Mouse (Mus musculus) heart, embryonic 13.5 days (tissue): ENCODE data around the gene Anapc11. TPM values are rescaled to one million over a fixed set of nuclear protein-coding genes. Genes with fewer than 3 reads are reported as not detected.

Experiments
- ATAC-seq: fragments of 200-750 bp; cut with Nextera tagmentation; 2 replicates; pipeline ENCODE4 v1.8.0; 2017; ENCODE audit warnings: moderate TSS enrichment; ENCODE audit not compliant: insufficient number of reproducible peaks, low FRiP score, low TSS enrichment; ENCODE audit errors: extremely low read depth
- H3K27ac ChIP-seq: fragments of 300-500 bp; sonication (generic); replicated peaks from 2 replicates; pipeline ENCODE4 v1.5.1; 2015; ENCODE audit warnings: moderate library complexity, mild to moderate bottlenecking, inconsistent platforms
- H3K27me3 ChIP-seq: fragments of 300-500 bp; sonication (generic); replicated peaks from 2 replicates; pipeline ENCODE4 v1.6.1; 2015; ENCODE audit warnings: mild to moderate bottlenecking, inconsistent platforms
- H3K36me3 ChIP-seq: fragments of 300-500 bp; sonication (generic); 2 replicates; pipeline ENCODE4 v1.6.1; 2015; ENCODE audit warnings: mild to moderate bottlenecking, inconsistent platforms
- H3K4me1 ChIP-seq: fragments of 300-500 bp; sonication (generic); 2 replicates; pipeline ENCODE4 v1.6.1; 2015; ENCODE audit warnings: inconsistent platforms
- H3K4me2 ChIP-seq: fragments of 300-500 bp; sonication (generic); 2 replicates; pipeline ENCODE4 v1.6.1; 2015; ENCODE audit warnings: inconsistent platforms, mild to moderate bottlenecking, moderate library complexity
- H3K4me3 ChIP-seq: fragments of 300-500 bp; sonication (generic); 2 replicates; pipeline ENCODE4 v1.5.1; 2015; ENCODE audit warnings: moderate library complexity, mild to moderate bottlenecking, inconsistent platforms
- H3K9ac ChIP-seq: fragments of 300-500 bp; sonication (generic); 2 replicates; pipeline ENCODE4 v1.6.1; 2015; ENCODE audit warnings: inconsistent platforms, mild to moderate bottlenecking, moderate library complexity
- H3K9me3 ChIP-seq: fragments of 300-500 bp; sonication (generic); 2 replicates; pipeline ENCODE4 v1.6.1; 2016; ENCODE audit warnings: inconsistent platforms
- WGBS: fragments of 180-500 bp; shearing (Covaris S2); methylation state at CpG from one replicate; pipeline ENCODE4 v1.1.7; 2015; ENCODE audit warnings: mixed read lengths; 5-methylcytosine and 5-hydroxymethylcytosine counted together
- polyA plus RNA-seq: library from polyadenylated mRNA; unstranded; fragments of >200 nt; fragmentation: Nextera tagmentation; extraction: Ambion mirVana; gene quantifications from 2 replicates; pipeline ENCODE4 v1.2.1, GENCODE M21; 2015

Gene Anapc11
- polyA plus RNA-seq, 1 experiment from 2014 or later = 174 TPM

DNA sequence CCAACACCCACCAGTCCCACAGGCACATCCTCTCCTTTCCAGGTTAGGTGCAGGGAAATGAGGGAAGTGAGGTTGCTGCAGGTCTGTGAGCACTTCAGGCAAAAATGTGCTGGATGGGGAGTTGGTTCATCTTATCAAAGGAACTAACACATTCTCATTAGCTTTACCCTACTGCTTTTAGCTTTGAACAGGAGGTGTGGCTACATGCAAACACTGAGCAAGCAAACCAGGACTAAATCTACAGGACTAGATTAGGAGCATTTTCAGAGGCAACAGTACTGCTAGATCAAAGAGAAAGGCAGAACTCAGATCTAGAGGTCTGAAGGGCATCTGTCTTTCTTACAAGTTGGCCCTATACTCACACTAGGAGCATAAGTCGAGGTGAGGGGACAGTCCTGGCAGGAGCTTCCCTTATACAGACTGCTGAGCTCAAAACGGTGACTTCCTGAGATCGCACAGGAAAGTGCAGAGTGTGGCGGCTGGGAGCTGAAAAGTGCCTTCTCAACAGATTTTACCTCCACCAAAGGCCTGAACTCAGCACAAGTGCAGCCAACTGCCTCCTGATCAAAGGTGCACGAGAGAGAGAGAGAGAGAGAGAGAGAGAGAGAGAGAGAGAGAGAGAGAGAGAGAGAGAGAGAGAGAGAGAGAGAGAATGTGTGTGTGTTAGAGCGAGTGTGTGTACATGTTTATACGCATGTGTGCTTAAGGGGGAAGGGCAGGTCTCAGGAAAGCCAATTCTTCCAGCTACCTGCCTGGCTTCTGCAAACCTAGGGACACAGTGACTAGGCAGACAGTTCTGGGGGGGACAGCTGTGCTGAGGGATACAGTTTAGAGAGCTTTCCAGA lies 32.9 kb downstream of the Anapc11 start:
- peak overlapping the region; percentile 93 for H3K4me3 ChIP-seq
- H3K27me3 ChIP-seq = no peaks in the 10 kb centered on the region
- WGBS = 30% methylated on average over 7 of the region's 7 CpGs
- peak overlapping the region; percentile 97 for H3K9ac ChIP-seq
- ATAC-seq = no peak
- no peaks in the 10 kb centered on the region for H3K9me3 ChIP-seq
- H3K4me1 ChIP-seq = peaks cover 44% of the 10 kb centered on the region
- peak overlapping the region; percentile 76 for H3K4me2 ChIP-seq
- peak overlapping the region; percentile 91 for H3K27ac ChIP-seq
- H3K36me3 ChIP-seq = peaks cover 30% of the 10 kb centered on the region

DNA sequence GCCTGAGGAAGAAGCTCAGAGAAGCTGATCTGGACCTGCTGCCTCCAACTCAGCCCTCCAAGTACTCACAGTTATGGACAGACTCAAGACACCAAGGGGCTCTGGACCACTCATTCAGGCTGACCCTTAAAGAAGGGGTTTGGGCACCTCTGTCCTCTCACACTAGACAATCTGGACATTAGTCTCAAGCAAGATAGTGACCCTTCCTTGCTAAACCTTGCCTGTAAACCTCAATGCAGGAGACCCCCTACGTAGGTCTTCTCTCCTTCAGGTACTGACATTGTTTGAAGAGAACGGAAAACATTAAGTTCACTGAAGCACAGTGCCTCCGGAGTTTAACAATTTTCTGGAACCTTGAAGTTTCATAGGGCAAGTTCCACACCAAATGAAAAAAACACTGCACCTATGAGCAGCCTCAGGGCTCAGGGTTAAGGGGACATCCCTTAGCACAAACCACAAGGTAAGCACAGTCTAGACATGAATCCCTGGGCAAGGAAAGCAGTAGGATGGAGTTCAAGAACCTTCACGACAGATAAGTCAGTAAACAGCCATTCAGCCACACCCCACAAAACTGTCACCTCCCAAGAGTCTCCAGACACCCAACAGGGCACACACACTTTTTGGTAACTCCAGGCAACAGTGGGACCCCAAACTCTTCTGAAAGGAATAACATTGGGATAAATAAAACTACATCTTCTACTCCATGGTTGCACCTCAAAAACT lies 33.7 kb downstream of the Anapc11 start:
- ATAC-seq = no peak
- Histone ChIP-seq H3K9me3 (no peaks in the 10 kb centered on the region), H3K4me3 (peak overlapping the region; percentile 93), H3K4me1 (peaks cover 44% of the 10 kb centered on the region), H3K27ac (peak overlapping the region; percentile 91), H3K27me3 (no peaks in the 10 kb centered on the region), H3K9ac (peak overlapping the region; percentile 97), H3K36me3 (peaks cover 26% of the 10 kb centered on the region), H3K4me2 (peak overlapping the region; percentile 76)
- 54% methylated on average over 4 of the region's 4 CpGs for WGBS

DNA sequence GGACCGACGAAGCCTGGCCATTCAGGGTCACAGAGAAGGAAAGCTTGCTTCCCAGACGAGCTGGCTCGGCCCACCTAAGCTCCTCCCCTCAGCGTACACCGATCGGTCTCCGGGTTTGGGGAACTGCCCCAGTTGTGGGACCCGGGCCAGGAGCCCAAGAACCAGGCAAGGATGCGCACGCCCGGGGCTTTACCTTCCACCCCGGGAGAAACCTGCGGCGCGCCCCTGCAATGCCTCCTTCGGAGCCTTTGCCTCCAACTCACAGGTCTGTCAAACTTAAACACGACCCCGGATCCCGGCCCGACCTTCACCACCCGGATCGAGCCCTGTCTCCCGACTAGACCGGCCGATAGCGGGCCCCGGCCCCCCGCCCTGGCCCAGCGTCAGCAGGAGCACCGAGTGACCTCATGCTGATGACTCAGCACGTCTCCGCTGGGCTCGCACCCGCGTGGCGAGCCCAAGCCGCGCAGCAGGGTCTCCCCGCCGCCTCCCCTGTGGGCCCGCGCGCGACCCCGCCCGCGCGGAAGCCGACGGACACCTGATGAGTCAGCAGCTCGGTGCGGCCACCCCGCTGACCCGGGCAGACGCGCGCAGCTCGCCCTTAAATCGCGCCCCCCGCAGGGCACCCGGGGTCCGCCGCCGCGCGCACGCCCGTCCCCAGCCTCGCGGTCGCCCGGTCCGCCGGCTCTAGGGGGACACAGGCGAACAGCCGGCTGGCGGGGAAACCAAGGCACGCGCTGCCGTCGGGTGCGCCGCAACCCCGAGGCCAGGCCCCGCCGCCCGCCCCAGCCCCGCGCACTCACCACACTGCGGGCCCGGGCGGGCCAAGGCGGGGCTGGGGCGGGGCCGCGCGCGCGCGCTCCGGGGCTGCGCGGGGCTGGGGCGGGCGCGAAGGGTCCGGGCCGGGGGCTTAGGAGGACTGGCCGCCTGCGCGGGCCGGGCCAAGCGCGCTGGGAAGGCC lies 34.6 kb downstream of the Anapc11 start:
- peak; percentile 67 for ATAC-seq
- Histone ChIP-seq H3K4me3 (peak overlapping the region; percentile 93), H3K36me3 (peaks cover 16% of the 10 kb centered on the region), H3K27me3 (no peaks in the 10 kb centered on the region), H3K9me3 (no peaks in the 10 kb centered on the region), H3K4me2 (peak overlapping the region; percentile 76), H3K9ac (peak overlapping the region; percentile 97), H3K27ac (peak overlapping the region; percentile 91), H3K4me1 (peaks cover 44% of the 10 kb centered on the region)
- WGBS = under 1% methylated on average over 91 of the region's 116 CpGs

DNA sequence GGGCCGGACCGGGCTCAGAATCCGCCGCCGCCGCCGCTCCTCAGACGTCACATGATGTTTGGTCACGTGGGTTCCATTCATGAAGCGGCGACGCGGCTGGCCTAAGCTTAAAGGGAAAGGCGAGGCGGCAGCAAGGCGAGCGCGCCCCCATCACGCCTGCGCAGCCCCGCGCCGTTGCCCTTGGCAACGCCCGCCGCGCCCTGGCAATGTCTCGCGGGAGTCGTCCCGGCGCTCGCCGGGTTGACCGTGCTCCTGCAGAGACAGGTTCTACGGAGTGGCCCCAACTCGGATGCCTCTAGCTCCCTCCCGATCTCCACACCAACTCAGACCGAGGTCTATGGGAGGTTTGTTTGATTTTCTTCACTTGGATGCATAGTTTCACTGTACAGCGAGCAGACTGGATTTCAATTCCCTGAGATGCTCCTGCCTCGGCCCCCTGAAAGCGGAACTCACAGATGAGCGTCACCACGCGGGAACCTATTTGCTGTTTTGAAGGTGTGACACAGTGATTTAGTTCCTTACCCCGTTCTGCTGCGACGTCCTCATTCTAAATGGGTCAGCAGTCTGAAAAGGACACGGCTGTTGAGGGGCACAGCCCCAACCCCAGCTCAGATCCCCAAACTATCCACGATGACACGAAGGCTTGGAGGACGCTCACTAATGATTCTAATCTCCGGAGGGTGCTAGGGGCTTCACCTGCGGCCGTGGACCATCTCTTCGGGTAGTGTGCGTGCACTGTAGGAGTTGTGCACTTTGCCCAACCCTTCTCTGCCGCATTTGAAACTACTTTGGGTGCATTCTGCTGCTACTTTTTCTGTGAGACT lies 35.5 kb downstream of the Anapc11 start, which contains the start of gene Mafg:
Mafg (minus strand) TSS at position 81 of the 824 bp plus-strand sequence.
- peak within 1 kb of the TSS; percentile 76 for H3K4me2 ChIP-seq
- peaks cover 44% of the 10 kb centered on the region for H3K4me1 ChIP-seq
- peak; percentile 82 for ATAC-seq
- peaks cover 10% of the 10 kb centered on the region for H3K36me3 ChIP-seq
- no peaks in the 10 kb centered on the region for H3K27me3 ChIP-seq
- 10% methylated on average over 58 of the region's 58 CpGs for WGBS
- H3K9ac ChIP-seq = peak within 1 kb of the TSS; percentile 97
- H3K4me3 ChIP-seq = peak within 1 kb of the TSS; percentile 93
- no peaks in the 10 kb centered on the region for H3K9me3 ChIP-seq
- peak within 1 kb of the TSS; percentile 91 for H3K27ac ChIP-seq

DNA sequence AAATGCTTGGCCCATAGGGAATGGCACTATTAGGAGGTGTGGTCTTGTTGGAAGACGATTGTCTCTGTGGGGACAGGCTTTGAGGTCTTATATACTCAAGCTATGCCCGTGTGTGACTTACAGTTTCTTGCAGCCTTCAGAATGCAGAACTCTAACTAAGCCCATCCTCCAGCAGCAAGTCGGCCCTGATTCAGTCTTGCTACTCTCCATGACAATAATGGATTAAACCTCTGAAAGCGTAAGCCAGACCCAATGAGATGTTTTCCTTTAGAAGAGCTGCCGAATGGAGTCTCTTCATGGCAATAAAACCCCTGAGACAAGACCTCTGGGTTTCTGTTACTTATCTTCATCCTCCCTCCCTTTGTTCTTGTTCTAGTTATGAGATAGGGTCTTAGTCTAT lies 36.6 kb downstream of the Anapc11 start:
- Histone ChIP-seq H3K9ac (no peak overlapping the region), H3K4me2 (peak overlapping the region; percentile 76; the same call in 1 of the 2 replicates), H3K27me3 (no peaks in the 10 kb centered on the region), H3K4me3 (peak overlapping the region; percentile 93), H3K9me3 (no peaks in the 10 kb centered on the region), H3K4me1 (peaks cover 33% of the 10 kb centered on the region), H3K27ac (no peak overlapping the region), H3K36me3 (no peaks in the 10 kb centered on the region)
- no peak for ATAC-seq
- WGBS = 82% methylated on average over 5 of the region's 5 CpGs

DNA sequence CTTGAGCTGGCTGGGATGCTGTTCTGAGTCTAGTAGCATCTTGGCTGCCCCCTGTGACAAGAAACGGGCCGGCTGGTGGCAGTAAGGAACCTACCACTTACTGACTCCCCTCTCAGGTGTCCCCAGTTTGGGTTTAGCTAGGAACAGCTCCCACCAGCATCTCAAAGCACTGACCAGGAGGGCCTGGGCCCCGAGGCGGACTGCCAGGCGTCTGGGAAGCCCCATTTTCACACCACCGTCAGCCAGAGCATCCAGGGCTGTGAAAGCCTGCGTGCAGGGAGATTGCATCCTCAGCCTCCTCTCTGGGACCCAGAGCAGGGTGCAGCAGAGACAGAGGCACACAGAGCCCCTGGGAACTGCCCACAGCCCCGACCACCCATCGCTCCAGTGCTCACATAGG lies 43.0 kb downstream of the Anapc11 start:
- Histone ChIP-seq H3K36me3 (no peaks in the 10 kb centered on the region), H3K4me1 (peaks cover 13% of the 10 kb centered on the region), H3K4me2 (no peak overlapping the region), H3K4me3 (no peak overlapping the region), H3K27ac (no peak overlapping the region), H3K9me3 (no peaks in the 10 kb centered on the region), H3K27me3 (peaks cover 18% of the 10 kb centered on the region), H3K9ac (no peak overlapping the region)
- 62% methylated on average over 9 of the region's 9 CpGs for WGBS
- no peak for ATAC-seq

DNA sequence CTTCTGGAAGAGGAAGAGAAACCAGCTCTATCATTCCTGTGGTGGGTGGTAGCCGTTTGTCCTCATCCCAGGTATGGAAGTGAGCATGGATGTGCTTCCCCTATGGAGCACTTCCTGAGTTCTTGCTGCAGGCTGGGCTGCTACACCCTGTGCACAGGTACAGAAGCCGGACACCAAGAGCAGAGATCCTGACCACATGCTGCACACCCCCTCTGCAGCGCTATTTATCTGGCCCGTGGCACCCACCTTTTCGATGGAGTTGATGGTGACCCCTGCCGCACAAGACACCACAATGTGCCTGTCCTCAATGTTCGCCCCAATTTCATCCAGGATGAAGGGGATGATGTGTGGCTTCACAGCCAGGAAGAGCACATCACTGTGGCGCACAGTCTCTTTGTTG lies 43.6 kb downstream of the Anapc11 start:
- Histone ChIP-seq H3K27ac (no peak overlapping the region), H3K4me1 (peaks cover 13% of the 10 kb centered on the region), H3K4me2 (peak overlapping the region; percentile 97), H3K4me3 (no peak overlapping the region), H3K27me3 (peaks cover 21% of the 10 kb centered on the region), H3K9me3 (no peaks in the 10 kb centered on the region), H3K36me3 (no peaks in the 10 kb centered on the region), H3K9ac (peak overlapping the region; percentile 89)
- ATAC-seq = no peak
- 83% methylated on average over 8 of the region's 8 CpGs for WGBS

DNA sequence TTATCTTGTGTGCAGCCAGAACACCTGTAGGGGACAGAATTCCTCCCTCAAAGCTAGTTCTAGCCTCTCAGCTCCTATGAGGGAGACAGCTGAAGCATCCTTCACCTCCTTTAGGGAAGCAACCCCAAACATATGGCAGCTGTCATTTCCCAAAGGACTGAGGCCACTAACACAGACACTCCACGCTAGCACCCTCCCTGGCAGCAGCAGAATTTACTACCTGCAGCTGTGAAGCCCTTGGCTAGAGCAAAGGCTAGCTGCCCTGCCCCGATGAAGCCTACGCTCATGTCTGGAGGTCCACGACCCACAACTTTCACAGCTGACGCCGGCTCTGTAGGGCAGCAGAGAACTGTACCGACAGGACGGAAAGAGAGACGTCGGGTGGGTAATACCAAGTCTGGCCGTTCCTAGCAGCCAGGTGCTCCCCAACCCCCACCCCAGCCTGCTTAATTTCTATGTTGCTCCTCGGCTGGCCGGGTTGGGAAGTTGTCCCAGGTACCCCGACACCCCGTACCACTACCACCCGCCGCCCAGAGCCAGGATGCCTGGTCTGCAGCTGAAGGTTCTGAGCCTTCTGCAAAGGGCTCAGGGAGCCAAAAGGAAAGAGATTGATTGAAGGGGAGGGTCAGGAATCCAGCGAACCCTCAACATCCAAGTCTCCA lies 44.8 kb downstream of the Anapc11 start:
- H3K36me3 ChIP-seq = no peaks in the 10 kb centered on the region
- H3K4me1 ChIP-seq = peaks cover 25% of the 10 kb centered on the region
- 0 out of 2 replicates have a peak overlapping the region, but pooled peaks have one; percentile 39 for H3K27ac ChIP-seq
- peak overlapping the region; percentile 64 for H3K4me3 ChIP-seq
- peak overlapping the region; percentile 97 for H3K4me2 ChIP-seq
- peak overlapping the region; percentile 89 for H3K9ac ChIP-seq
- 2% methylated on average over 18 of the region's 18 CpGs for WGBS
- peak; percentile 28; the same call in 1 of the 2 replicates for ATAC-seq
- no peaks in the 10 kb centered on the region for H3K9me3 ChIP-seq
- peaks cover 33% of the 10 kb centered on the region for H3K27me3 ChIP-seq

DNA sequence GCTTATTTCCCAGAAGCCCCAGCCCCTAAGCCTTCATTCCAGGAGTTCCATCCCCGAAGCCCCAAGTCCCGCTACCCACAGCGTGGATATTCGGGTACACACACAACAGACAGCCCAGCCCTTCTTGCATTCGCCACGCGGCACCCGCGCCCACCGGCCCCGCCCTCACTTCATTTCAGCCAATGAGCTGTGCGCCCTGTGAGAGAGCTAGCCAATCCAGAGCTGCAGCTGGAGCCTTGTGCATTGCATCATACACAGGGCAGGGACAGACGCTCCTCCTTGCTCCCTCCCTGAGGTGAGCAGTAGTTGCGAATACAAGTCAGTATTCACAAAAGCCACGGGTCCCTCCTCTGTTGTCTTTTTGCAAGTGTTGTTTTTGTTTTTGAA lies 45.4 kb downstream of the Anapc11 start, which contains the start of gene Pycr1:
Pycr1 (minus strand) TSS at position 169 of the 387 bp plus-strand sequence.
- H3K9me3 ChIP-seq = no peaks in the 10 kb centered on the region
- peak within 1 kb of the TSS; percentile 64 for H3K4me3 ChIP-seq
- peaks cover 28% of the 10 kb centered on the region for H3K4me1 ChIP-seq
- peak within 1 kb of the TSS; percentile 89 for H3K9ac ChIP-seq
- H3K27me3 ChIP-seq = peaks cover 36% of the 10 kb centered on the region
- H3K27ac ChIP-seq = 0 out of 2 replicates have a peak within 1 kb of the TSS, but pooled peaks have one; percentile 39
- H3K4me2 ChIP-seq = peak within 1 kb of the TSS; percentile 97
- H3K36me3 ChIP-seq = no peaks in the 10 kb centered on the region
- peak; percentile 96 for ATAC-seq
- WGBS = 0% methylated on average over 15 of the region's 15 CpGs
